Mouse (Mus musculus): ENCODE data around the gene Elk4. TPM values are rescaled to one million over a fixed set of nuclear protein-coding genes. Genes with fewer than 3 reads are reported as not detected.

Elk4 gene
- total RNA-seq, 2 experiments from 2014 or later = 51.9 to 61.5 TPM

DNA sequence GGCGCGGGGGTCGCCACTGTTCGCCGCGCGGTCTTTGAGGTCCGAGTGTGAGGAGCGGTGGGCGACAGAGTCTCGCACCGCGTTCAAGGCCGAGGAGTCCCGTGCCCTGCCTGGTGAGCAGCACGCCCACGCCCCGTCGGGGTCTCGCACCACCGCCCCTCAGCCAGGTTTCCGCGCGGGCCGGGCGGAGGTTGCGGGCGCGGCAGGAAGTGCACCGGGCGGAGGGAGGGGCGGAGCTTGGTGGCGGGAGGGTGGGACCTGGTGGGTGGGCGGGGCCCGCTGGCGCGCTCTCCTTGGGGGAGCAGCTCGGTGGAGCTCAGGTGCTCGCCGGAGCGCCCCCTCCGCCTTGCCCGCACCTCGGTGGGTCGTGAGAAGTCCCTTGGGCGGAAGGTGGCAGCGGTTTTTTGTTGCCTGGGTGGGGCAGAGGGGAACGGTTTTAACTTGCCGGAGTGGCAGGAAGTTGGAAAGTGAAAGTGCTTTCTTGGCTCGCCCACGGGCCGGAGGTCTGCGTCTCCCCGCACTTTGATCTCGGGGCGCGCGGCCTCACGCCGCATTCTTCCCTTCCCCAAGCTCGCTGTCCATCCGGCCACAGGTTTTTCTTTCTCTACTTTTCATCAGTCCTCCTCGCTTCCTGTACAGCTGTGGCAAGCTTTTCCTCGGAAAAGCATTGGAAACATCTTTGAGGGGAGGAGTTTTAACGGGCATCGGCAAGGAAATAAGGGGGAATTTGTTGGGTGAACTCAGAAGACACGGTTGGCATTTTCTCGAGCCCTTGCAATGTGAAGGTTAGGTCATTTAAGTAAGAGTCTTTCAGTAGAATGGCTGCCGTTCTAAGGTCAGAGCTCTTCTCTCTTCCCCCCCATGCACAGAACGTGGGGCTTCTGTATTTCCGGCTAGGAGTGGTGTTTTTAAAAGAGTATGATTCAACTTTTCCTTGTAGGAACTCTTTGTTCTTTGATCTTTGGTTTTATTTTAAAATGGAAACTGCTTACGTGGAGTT lies 721 bp downstream of the Elk4 start:
- peak; percentile 58 to 93 for DNase-seq (ENCODE audit: extremely low spot score in 1 of 2, low spot score in 2 of 2)
- intact Hi-C loops (cut with DNase I) = no loop called here

DNA sequence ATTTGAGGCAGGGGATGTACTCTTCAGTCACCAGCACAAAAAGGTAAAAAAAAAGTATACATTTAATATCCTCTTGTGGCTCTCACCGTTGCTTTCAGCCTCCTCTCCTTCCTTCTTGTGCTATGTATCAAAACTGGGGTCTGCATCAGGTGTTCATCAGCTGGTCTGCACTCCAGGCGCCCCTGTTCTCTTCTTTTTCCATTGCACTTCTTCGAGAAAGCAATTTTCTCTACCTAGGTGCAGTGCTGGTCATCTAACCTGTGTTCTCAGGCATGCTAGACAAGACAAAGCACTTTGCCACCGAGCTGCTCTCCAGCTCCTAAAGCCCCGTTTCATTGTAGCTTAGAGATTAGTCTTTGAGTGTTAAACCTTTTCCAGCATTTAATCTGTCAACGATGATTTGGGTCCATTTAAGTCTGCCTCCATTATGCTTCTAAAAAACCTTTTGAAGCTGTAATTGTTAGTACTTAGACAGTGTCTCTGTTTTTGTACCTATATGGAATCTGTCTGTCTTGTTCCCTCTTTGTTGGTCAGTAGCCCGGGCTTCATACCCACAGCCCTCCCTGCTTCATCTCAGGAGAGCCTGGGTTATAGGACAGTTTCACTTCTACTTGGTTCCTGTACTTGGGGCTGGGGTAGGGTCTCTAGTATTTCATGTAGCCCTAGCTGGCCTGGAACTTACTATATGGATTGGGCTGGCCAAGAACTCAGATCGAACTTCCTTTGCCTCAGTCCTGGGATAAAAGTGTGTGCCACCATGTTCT lies 1.7 kb downstream of the Elk4 start:
- intact Hi-C loops (cut with DNase I) = no loop called here
- DNase-seq (ENCODE audit: extremely low spot score in 1 of 2, low spot score in 2 of 2) = no peak

DNA sequence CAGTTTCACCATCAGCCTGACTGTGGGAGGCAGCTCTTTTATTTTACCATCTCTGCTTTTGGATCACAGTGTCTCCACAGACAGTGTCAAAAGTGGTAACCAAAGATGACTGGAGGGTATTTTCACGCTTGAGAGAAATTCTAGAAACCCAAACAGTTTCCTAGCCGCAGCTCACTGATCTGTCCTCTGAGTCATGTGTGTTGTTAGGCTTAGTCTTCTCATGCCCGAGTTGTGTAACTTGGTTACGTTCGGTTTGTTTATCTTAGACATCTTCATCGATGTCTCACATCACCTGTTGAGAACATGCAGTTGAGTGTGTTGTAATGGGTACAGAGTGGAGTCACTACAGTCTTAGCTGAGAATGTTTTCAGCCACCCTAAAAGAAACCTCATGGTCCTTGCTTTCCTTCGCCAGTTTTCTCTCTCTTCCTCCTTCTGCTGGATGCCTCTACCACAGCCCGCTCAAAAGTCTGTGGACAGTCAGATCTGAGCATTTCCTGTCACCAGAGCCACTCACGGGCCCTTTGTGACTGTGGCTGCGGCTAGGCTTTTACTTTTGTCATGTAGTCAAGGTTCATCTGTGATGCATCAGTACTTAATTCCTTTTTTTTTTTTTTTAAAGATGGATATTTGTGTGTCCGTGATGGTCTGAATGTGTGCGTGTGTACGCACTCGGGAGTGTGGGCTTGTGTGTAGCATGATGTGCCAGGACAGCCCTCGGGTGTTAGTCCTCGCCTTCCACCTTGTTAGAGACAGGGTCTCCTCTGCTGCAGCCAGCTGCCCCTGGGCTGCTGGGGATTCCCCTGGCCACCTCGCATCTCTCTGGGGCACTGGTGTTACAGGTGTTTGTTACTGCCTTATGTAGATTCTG lies 3.5 kb downstream of the Elk4 start:
- no peak for DNase-seq (ENCODE audit: extremely low spot score in 1 of 2, low spot score in 2 of 2)
- intact Hi-C loops (cut with DNase I) = loop anchor here (10.0 kb wide), 1 partner anchor 494 kb away; the partner anchor contains the start of gene Tmem81

DNA sequence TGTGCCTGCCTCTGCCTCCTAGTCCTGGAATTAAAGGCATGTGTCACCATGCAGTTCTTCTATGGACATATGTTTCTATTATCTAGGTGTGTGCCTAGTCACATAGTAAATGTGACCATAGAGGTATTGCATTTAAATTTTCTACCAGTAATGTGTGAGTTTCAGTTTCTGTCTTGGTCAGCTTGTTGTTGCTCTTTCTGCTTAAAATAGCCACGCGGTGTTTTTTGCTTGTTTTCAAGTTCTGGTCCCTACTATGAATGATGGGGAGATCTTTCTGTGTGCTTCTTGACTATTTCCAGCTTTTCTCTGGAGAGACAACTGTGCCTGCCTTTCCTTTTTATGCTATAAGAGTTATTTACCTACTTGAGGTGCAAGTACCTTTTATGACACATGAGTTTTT lies 4.4 kb downstream of the Elk4 start:
- intact Hi-C loops (cut with DNase I) = loop anchor here (10.0 kb wide), 1 partner anchor 493 kb away; the partner anchor contains the start of gene Tmem81

DNA sequence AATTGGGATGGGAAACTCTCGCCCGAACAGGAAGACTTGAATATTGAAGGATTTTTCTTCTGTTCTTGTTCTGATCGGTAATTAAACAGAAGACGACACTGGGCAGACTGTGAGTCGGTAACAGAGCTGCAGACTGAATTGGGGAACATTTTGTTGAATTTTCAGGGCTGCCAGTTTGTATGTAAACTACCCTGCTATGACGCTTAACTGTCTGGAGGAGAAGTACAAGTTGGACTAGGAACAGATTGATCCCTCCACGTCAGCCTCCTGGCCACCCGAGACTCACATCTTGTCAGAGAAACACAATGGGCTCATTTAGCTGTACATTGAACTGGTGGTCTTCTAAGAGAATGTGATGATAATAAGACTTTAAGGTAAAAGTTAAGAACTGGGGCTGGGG lies 5.5 kb downstream of the Elk4 start:
- intact Hi-C loops (cut with DNase I) = loop anchor here (10.0 kb wide), 1 partner anchor 492 kb away; the partner anchor contains the start of gene Tmem81
- DNase-seq (ENCODE audit: extremely low spot score in 1 of 2, low spot score in 2 of 2) = no peak

More for the DNA sequence above, 4.4 kb downstream of the Elk4 start:
- DNase-seq (ENCODE audit: extremely low spot score in 1 of 2, low spot score in 2 of 2) = no peak

DNA sequence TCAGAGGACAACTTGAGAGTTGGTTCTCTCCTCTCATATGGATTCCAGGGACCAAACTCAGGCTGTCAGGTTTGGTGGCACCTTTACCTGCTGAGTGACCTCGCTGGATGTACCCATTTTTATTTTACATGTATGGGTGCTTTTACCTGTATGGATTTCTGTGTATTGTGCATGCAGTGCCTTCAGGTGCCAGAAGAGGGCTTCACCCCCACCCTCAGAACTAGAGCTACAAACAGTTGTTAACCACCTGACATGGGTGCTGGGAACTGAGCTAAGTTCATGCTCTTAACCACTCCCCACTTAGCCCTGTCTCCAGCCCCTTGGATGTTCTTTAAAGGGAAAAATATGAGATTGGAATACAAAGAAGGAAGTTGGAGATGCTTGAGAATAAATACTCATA lies 7.4 kb downstream of the Elk4 start:
- DNase-seq (ENCODE audit: extremely low spot score in 1 of 2, low spot score in 2 of 2) = no peak
- intact Hi-C loops (cut with DNase I) = loop anchor here (10.0 kb wide), 1 partner anchor 490 kb away; the partner anchor contains the start of gene Tmem81

DNA sequence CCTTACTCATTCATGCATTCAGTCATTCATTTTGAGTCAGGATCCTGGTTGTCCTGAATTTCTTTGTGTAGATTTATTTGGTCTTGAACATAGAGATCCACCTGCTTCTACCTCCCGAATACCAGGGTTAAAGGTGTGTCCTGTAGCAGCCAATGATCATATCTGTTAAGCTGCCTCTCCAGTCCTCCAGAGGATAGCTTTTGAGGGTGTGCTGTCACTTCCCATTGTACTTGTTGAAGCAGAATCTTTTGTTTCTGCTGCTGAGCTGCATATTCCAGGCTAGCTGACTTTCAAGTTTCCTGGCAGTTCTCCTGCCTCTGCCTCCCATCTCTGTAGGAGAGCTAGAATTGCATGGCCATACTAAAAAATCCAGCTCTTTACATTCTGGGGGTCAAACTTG lies 9.3 kb downstream of the Elk4 start:
- no peak for DNase-seq (ENCODE audit: extremely low spot score in 1 of 2, low spot score in 2 of 2)
- intact Hi-C loops (cut with DNase I) = loop anchor here (10.0 kb wide), 1 partner anchor 488 kb away; the partner anchor contains the start of gene Tmem81

DNA sequence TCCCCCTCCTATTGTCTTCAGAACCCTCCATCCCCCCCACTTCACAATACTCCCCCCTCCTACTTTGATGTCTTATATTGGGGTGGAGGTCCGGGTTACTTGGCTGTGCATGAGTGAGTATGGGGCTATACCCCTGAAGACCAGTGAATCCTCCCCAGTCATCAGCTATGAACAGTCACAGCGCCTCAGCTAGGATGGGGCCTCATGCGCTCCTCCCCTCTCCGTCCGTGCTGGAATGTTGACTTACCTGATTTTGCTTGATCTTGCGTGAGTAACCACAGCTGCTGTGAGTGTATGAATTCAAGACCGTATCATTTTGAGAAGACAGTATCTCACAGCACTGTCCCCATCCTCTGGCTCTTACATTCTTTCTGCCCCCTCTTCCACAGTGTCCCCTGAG lies 12.5 kb downstream of the Elk4 start:
- intact Hi-C loops (cut with DNase I) = loop anchor here (10.0 kb wide), 1 partner anchor 485 kb away; the partner anchor contains the start of gene Tmem81
- DNase-seq (ENCODE audit: extremely low spot score in 1 of 2, low spot score in 2 of 2) = no peak

DNA sequence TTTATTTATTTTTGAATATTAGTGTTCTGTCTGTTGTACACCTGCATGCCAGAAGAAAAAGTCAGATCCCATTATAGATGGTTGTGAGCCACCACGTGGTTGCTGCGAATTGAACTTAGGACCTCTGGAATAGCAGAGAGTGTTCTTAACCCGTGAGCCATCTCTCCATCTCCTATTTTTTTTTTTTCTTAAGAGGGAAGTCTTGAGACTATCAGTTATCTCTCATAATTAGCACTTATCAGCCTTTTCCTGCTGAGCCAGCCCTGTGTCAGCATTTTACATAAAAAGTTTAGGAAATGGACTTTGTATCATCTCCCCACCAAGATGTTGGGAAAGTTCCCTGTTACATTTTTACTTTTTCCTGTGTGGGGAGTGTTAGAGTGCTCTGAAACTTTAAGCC lies 14.7 kb downstream of the Elk4 start:
- no peak for DNase-seq (ENCODE audit: extremely low spot score in 1 of 2, low spot score in 2 of 2)
- intact Hi-C loops (cut with DNase I) = no loop called here

DNA sequence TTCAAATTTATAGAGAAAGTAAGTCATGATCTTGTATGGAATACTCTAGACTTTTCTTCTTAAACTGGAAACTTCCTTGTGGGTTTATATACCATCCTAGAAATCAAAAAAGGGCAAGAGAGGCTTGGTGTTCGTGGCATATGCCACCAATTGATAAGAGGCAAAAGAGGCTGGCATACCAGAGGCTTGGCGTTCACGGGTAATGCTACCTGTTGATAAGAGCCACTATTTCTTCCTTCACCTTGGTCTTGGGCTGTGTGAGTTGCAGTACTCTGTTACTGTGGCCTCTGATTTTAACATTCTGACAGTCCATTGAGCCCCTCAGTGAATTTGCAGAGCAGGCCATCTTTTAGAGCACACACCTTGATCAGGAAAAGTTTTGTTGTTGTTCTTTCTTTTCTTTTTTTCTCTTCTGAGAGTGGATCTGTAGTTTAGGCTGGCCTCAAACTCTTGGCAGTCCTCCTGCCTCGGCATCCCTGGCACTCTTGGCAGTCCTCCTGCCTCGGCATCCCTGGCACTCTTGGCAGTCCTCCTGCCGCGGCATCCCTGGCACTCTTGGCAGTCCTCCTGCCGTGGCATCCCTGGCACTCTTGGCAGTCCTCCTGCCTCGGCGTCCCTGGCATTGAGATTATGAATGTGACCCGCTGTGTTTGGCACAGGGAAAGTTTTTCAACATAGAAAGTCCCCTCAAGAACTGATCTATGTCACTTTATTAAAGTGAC lies 19.7 kb downstream of the Elk4 start:
- DNase-seq (ENCODE audit: extremely low spot score in 1 of 2, low spot score in 2 of 2) = peak in 1 of 2 experiments; percentile 31
- intact Hi-C loops (cut with DNase I) = no loop called here

DNA sequence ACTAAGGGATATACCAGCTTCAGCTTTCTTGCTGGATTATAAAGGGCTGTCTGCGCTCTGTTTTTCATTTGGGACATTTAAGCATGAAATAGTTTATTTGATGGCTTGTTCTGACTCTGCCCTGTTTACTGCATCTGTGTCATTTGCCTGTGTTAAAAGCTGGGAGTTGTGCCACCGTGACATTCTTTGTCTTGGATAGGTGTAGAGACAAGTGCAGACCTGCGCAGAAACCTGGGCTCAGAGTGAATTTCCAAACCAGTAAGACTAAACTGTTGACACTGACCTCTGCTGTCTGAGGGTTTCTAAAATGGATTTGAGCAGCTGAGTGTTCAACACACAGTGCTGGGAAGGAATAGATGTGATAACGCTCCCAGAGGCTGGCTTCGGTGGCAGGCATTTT lies 20.6 kb downstream of the Elk4 start:
- intact Hi-C loops (cut with DNase I) = no loop called here
- no peak for DNase-seq (ENCODE audit: extremely low spot score in 1 of 2, low spot score in 2 of 2)

DNA sequence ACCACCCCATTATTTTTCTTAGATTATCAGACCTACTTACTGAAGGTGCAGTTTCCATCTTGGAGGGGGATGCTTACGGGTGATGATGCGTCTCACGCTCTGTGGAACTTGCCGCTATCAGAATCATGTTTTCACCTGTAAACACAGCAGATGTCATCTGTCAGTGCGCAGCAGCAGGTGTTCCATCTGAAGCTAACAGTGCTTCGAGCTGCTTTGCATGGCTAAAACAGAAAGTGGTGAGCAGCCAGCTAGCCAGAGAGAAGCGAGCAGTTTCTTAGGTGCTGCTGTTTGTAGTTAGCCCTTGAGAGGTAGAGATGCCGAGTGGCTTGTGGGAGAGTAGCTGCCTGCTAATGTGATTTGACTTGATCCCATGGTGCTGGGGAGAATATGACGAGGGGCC lies 21.0 kb downstream of the Elk4 start:
- DNase-seq (ENCODE audit: extremely low spot score in 1 of 2, low spot score in 2 of 2) = no peak
- intact Hi-C loops (cut with DNase I) = no loop called here

DNA sequence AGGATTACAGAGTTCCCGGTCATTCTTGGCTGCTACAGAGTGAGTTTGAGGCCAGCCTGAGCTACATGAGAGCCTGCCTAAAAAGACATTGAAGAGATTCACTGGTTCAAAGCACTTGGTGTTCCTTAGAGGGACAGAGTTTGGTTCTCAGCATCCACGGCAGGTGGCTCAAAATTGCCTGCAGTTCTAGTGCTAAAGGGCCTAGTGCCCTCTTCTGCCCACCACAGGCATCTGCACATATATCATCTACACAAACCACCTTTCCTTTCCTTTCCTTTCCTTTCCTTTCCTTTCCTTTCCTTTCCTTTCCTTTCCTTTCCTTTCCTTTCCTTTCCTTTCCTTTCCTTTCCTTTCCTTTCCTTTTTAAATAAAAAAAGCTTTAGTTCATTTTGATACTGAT lies 23.2 kb downstream of the Elk4 start:
- intact Hi-C loops (cut with DNase I) = no loop called here
- no peak for DNase-seq (ENCODE audit: extremely low spot score in 1 of 2, low spot score in 2 of 2)

DNA sequence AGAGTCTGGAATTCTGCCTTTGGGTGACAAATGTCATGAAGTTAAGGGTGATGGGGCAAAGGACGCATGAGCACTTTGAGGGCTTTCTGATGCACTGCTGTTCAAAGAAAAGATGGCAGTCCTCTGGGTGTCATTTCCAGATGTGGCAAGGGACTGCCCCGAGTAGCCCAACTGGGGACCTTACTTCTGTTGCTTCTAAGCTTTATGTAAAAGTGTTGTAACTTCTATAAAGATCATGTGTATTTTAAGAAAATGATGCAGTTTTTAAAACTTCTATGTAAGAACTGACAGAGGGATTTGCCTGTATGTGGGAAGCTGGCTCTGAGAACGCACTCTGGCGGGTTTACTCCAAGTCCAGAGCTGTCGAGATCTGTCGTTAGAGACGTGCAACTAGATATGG lies 24.8 kb downstream of the Elk4 start:
- no peak for DNase-seq (ENCODE audit: extremely low spot score in 1 of 2, low spot score in 2 of 2)
- intact Hi-C loops (cut with DNase I) = no loop called here

DNA sequence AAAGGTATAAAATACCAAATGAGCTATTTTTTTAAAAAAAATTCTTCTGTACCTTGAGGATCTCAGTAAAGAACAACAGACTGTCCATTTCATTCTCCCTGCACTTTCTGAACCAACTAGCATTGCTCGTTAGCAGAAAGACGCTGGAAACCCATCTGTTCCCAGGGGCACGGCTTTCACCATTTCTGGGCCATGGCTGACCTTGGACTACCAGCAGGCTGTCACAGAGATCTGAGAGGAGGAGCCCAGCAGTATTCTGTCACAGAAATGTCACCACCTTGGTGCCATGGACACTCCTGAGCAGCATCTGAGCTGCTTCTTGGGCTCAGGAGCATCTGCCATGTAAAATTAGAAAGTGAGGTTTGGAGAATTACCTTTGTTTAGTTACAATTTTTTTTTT lies 30.3 kb downstream of the Elk4 start:
- intact Hi-C loops (cut with DNase I) = no loop called here
- no peak for DNase-seq (ENCODE audit: extremely low spot score in 1 of 2, low spot score in 2 of 2)

DNA sequence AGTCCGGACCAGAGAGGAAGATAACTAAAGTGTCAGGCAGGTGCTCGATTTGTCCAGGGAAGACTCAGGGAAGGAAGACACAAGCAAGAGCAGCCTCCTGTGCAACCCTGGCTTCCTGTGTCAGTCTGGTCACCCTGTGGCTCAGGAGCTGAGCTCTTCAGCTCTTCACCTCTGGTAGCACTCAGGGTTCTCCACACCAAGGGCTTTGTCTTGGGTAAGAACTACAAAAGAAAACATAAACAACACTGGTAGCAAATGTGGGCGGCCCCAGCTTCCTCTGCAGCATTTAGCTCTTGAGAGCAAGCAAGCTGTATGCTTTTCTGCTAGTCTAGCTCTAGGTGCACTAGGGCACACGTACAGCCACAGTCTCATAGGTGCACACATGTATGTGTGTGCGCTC lies 31.3 kb downstream of the Elk4 start:
- DNase-seq (ENCODE audit: extremely low spot score in 1 of 2, low spot score in 2 of 2) = peak in 1 of 2 experiments; percentile 35
- intact Hi-C loops (cut with DNase I) = no loop called here

DNA sequence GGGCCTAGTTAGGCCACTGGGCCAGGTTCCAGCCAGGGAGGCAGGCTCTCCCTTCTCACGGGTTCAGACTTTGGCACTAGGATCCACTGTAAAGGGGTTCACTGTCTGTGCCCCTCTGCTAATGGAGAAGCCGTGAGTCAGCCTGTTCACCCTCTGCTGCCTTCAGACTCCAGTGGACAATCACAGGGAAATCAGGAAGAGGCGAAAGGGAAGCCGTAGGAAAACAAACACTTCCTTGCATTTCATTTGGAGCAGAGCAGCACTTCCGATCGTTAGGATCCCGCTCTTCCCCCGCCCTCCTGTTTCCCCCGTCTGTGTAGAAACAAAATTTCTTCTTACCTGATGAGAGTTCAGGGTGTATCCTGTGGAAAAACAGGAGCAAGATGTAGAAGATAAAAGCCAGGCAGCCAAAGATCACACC lies 32.8 kb downstream of the Elk4 start:
- DNase-seq (ENCODE audit: extremely low spot score in 1 of 2, low spot score in 2 of 2) = peak in 1 of 2 experiments; percentile 50
- intact Hi-C loops (cut with DNase I) = loop anchor here (10.0 kb wide), 2 partner anchors 45 to 105 kb away; no protein-coding TSS in a partner anchor

DNA sequence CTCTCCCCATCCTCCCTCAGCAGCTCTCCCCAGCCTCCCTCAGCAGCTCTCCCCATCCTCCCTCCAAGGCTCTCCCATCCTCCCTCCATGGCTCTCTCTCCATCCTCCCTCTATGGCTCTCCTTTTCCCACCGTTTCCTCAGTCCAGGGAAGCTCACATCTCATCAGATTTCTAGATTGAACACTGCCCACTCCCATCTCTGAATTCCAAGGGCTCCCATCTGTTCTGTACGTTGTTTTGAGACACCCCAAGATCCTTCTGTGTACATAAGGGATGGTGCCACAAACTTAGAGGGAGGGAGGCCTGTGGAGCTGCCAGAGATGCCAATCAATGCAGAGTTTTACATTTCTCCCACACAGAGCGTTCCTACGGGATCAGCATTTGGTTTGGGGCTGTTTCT lies 36.4 kb downstream of the Elk4 start:
- DNase-seq (ENCODE audit: extremely low spot score in 1 of 2, low spot score in 2 of 2) = peak in 1 of 2 experiments; percentile 42
- intact Hi-C loops (cut with DNase I) = loop anchor here (10.0 kb wide), 2 partner anchors 49 to 109 kb away; no protein-coding TSS in a partner anchor
